Mouse (Mus musculus): Measurements from ENCODE around the gene Rln1. TPM values are rescaled to one million over a fixed set of nuclear protein-coding genes. Genes with fewer than 3 reads are reported as not detected.

Gene Rln1
- total and polyA plus RNA-seq, 3 experiments: not detected

DNA sequence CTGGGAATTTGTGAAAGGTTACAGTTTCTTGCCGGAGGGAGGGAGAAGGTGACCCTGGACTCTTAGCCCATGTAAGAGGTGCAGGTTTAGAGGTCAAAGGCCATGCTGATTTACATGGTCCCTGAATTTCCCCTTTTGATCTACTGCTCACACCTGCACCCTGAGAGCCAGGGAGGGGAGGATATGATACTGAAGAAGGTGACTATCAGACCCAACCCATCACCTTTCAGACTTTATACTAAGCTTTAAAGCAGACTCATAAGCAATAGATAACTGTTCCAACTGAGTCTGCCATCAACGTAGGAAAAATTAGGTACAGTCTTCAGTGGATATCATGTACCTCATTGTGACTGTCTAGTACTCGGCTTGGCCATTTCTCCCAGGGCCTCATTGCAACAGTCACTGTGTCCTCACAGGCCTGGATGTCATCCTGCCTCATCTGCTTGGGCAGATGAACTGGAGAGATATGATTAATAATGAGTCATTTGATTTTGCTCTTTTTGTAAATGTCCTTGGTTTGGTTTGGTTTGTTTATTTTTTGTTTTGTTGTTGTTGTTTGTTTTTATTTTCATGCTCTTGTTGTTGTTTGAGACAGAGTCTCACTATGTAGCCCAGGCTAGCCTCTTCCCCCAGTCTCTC, 34.3 kb upstream of the Rln1 start (continued):
- no peak for TF ChIP-seq USF2 (conservative IDR thresholded peaks at IDR 0.05; ENCODE audit: low read depth, low read length)
- peak; percentile 70; the same call in 1 of the 2 replicates for TF ChIP-seq TCF12 (IDR thresholded peaks at IDR 0.05; ENCODE audit: low read depth, low read length)
- no peak for TF ChIP-seq CHD1 (IDR thresholded peaks at IDR 0.05; ENCODE audit: low read depth, low read length)
- no peak for TF ChIP-seq HCFC1 (IDR thresholded peaks at IDR 0.05; ENCODE audit: low read depth, low read length)
- TF ChIP-seq SIN3A (IDR thresholded peaks at IDR 0.05; ENCODE audit: low read length): peak; percentile 53
- no peak for TF ChIP-seq MAZ (IDR thresholded peaks at IDR 0.05; ENCODE audit: low read depth, low read length)
- TF ChIP-seq RCOR1 (conservative IDR thresholded peaks at IDR 0.05; ENCODE audit: low read depth, low read length): no peak
- TF ChIP-seq ELF1 (IDR thresholded peaks at IDR 0.05; ENCODE audit: low read depth, low read length): no peak

DNA sequence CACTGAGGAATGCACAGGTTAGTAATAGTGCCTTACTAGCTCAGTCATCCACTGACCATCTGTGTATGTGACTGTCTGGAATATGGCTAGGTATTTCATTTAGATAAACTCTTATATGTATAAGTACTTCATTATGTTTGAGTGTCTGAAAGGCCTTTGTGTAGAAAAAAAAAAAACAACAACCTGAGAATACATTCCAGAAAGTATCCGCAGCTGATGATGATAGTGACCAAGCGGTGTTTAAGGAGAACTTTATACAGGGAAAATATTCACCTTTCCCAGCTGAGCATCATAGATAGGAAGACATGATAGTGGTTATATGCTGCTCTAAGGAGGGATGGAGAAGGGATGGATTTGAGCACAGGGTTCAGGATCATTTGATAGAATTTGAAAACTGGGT, 33.6 kb upstream of the Rln1 start:
- Histone ChIP-seq H3K4me3 (replicated peaks in 1 of 3; ENCODE audit: low read depth in 2 of 3, low read length in 2 of 3, poor library complexity in 1 of 3) (peak overlapping the region; percentile 55 to 85 (median 70)), H3K9me3 (replicated peaks; ENCODE audit: low read length) (no peaks in the 10 kb centered on the region), H3K79me2 (replicated peaks; ENCODE audit: control insufficient read depth, extremely low read depth, insufficient read depth, poor library complexity, severe bottlenecking) (peaks cover 41% of the 10 kb centered on the region), H3K9ac (ENCODE audit: insufficient read depth, low read depth) (peak overlapping the region; percentile 54), H3K27ac (ENCODE audit: insufficient read depth, low read depth) (0 out of 2 replicates have a peak overlapping the region, but pooled peaks have one; percentile 49), H3K4me2 (ENCODE audit: insufficient read depth, low read depth, poor library complexity, severe bottlenecking) (peak overlapping the region; percentile 39), H3K36me3 (replicated peaks in 1 of 2; ENCODE audit: control insufficient read depth in 1 of 2, insufficient read depth in 1 of 2, low read length in 1 of 2) (peaks cover 0 to 7% of the 10 kb centered on the region in 2 experiments), H3K27me3 (replicated peaks) (no peaks in the 10 kb centered on the region), H3K4me1 (ENCODE audit: control insufficient read depth in 1 of 2, insufficient read depth in 2 of 2) (peaks cover 13 to 34% of the 10 kb centered on the region in 2 experiments)
- dilution Hi-C loops (cut with MboI; ENCODE audit: extremely low pct_ligation_motif_present, extremely low pct_unique_long_range_greater_than_20kb, low sequenced_read_pairs): no loop called here
- in situ Hi-C loops (cut with MboI; ENCODE audit: low pct_ligation_motif_present, low pct_unique_long_range_greater_than_20kb, low sequenced_read_pairs): loop anchor here (5.0 to 25.0 kb wide), 3 partner anchors 54 to 581 kb away; partner anchors contain the start of genes 9930021J03Rik and Ranbp6
- no peak for DNase-seq (ENCODE audit: extremely low read depth)
- TF ChIP-seq MAZ (IDR thresholded peaks at IDR 0.05; ENCODE audit: low read depth, low read length): no peak
- TF ChIP-seq RAD21 (IDR thresholded peaks at IDR 0.05; ENCODE audit: low read depth, low read length): no peak
- TF ChIP-seq MYC (IDR thresholded peaks at IDR 0.05; ENCODE audit: low read depth, low read length): no peak
- TF ChIP-seq PAX5 (IDR thresholded peaks at IDR 0.05; ENCODE audit: low read length): no peak
- TF ChIP-seq ZKSCAN1 (IDR thresholded peaks at IDR 0.05; ENCODE audit: borderline replicate concordance, low read depth, low read length): no peak
- TF ChIP-seq NRF1 (IDR thresholded peaks at IDR 0.05; ENCODE audit: low read depth, low read length): no peak

DNA sequence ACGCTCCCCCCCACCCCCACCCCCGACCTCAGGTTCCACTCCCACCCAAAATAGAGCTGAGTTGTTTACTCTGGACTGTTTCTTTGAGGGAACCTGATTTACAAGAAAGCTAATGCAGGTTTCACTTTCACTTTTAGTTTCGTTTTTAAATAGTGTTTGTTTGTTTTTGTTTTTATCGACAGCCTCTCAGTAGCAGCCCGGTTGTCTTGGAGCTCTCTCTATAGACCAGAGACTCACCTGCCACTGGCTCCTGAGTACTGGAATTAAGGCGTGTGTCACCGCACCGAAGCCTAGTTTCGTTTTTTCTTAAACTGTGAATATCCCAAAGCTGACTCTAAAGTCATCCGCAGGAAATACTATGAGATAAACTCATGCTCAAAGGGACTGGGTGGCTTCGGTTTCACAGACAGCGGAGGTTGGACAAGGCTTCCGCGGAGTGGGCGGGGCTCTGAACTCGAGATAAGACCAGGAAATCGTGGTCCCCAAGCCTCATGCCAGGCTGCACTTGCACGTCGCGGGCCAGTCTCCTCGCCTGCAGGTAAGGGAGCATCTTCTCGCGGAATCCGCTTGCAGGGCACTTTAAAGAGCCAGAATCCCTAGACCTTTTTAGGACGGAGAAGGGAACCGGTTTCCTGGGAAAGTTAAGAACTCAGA, 32.6 kb upstream of the Rln1 start, which contains the start of the genes Plgrkt and Cd274:
Gene Plgrkt, minus strand, starts transcription at position 422 of the 654 bp plus-strand sequence.
Gene Cd274, plus strand, starts transcription at position 487 of the 654 bp plus-strand sequence.
- H3K4me1 ChIP-seq (ENCODE audit: control insufficient read depth in 1 of 2, insufficient read depth in 2 of 2): peaks cover 18 to 39% of the 10 kb centered on the region in 2 experiments
- H3K27ac ChIP-seq (ENCODE audit: insufficient read depth, low read depth): peak within 1 kb of the TSS; percentile 75
- H3K36me3 ChIP-seq (replicated peaks in 1 of 2; ENCODE audit: control insufficient read depth in 1 of 2, insufficient read depth in 1 of 2, low read length in 1 of 2): peaks cover 0 to 6% of the 10 kb centered on the region in 2 experiments
- H3K9me3 ChIP-seq (replicated peaks; ENCODE audit: low read length): no peaks in the 10 kb centered on the region
- peaks cover 33% of the 10 kb centered on the region for H3K79me2 ChIP-seq (replicated peaks; ENCODE audit: control insufficient read depth, extremely low read depth, insufficient read depth, poor library complexity, severe bottlenecking)
- peak within 1 kb of the TSS; percentile 83 for H3K4me2 ChIP-seq (ENCODE audit: insufficient read depth, low read depth, poor library complexity, severe bottlenecking)
- H3K27me3 ChIP-seq (replicated peaks): no peaks in the 10 kb centered on the region
- peak; percentile 96 for DNase-seq (ENCODE audit: extremely low read depth)
- peak within 1 kb of the TSS; percentile 55 to 85 (median 70) for H3K4me3 ChIP-seq (replicated peaks in 1 of 3; ENCODE audit: low read depth in 2 of 3, low read length in 2 of 3, poor library complexity in 1 of 3)
- in situ Hi-C loops (cut with MboI; ENCODE audit: low pct_ligation_motif_present, low pct_unique_long_range_greater_than_20kb, low sequenced_read_pairs): loop anchor here (5.0 to 25.0 kb wide), 3 partner anchors 55 to 580 kb away; partner anchors contain the start of genes 9930021J03Rik and Ranbp6
- dilution Hi-C loops (cut with MboI; ENCODE audit: extremely low pct_ligation_motif_present, extremely low pct_unique_long_range_greater_than_20kb, low sequenced_read_pairs): no loop called here
- peak within 1 kb of the TSS; percentile 72 for H3K9ac ChIP-seq (ENCODE audit: insufficient read depth, low read depth)
- TF ChIP-seq SMC3 (IDR thresholded peaks at IDR 0.05; ENCODE audit: low read depth, low read length) (no peak), MEF2A (IDR thresholded peaks at IDR 0.05; ENCODE audit: borderline replicate concordance, low read depth, low read length) (peak; percentile 43; the same call in 1 of the 2 replicates), USF2 (conservative IDR thresholded peaks at IDR 0.05; ENCODE audit: low read depth, low read length) (no peak), MXI1 (IDR thresholded peaks at IDR 0.05; ENCODE audit: low read depth, low read length) (peak; percentile 87), RAD21 (IDR thresholded peaks at IDR 0.05; ENCODE audit: low read depth, low read length) (no peak), TBP (conservative IDR thresholded peaks at IDR 0.05; ENCODE audit: low read depth, low read length) (peak; percentile 80; the same call in 1 of the 2 replicates), JUND (conservative IDR thresholded peaks at IDR 0.05; ENCODE audit: low read depth, low read length) (no peak), BHLHE40 (IDR thresholded peaks at IDR 0.05; ENCODE audit: low read depth, low read length) (peak; percentile 39; the same call in 1 of the 2 replicates), MAX (IDR thresholded peaks at IDR 0.05; ENCODE audit: low read length) (peak; percentile 78), EP300 (IDR thresholded peaks at IDR 0.05; ENCODE audit: low read length) (peak; percentile 47; the same call in 1 of the 2 replicates), ZNF384 (IDR thresholded peaks at IDR 0.05; ENCODE audit: low read depth, low read length) (no peak), ZMIZ1 (IDR thresholded peaks at IDR 0.05; ENCODE audit: low read depth, low read length) (peak; percentile 95), RCOR1 (conservative IDR thresholded peaks at IDR 0.05; ENCODE audit: low read depth, low read length) (no peak), ZKSCAN1 (IDR thresholded peaks at IDR 0.05; ENCODE audit: borderline replicate concordance, low read depth, low read length) (no peak), KAT2A (IDR thresholded peaks at IDR 0.05; ENCODE audit: insufficient replicate concordance, low read length) (0 out of 2 replicates have a peak, but pooled peaks have one; percentile 47), ETS1 (conservative IDR thresholded peaks at IDR 0.05; ENCODE audit: low read depth, low read length) (peak; percentile 84; the same call in 1 of the 2 replicates), PAX5 (IDR thresholded peaks at IDR 0.05; ENCODE audit: low read length) (no peak), NELFE (IDR thresholded peaks at IDR 0.05; ENCODE audit: low read depth, low read length) (peak; percentile 92)
